Mouse (Mus musculus): ENCODE data around the gene Gpr19.

DNA sequence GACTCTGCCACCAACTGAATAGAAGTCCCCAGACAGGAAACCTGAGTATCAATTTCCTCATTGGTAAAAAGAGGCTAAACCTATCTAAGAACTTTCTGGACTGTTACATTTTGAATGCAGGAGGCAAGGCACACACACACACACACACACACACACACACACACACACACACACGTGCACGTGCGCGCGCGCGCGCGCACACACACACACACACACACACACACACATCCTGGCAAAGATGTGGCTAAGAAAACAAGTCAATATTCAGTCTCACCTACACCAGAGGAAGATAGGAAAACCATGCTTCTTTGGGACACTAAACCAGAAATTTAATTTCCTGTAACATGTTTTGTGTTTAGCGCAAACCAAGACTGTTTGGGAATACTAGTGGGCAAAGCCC, 20.4 kb upstream of the Gpr19 start:
- TF ChIP-seq CTCF (IDR thresholded peaks at IDR 0.05) (no peak), EP300 (IDR thresholded peaks at IDR 0.05) (no peak)
